Mouse (Mus musculus): Measurements from ENCODE around the gene Gtf2b. TPM values are rescaled to one million over a fixed set of nuclear protein-coding genes. Genes with fewer than 3 reads are reported as not detected.

The Gtf2b gene
- polyA plus RNA-seq, 1 experiment from 2014 or later = 90.0 TPM

- Histone ChIP-seq H3K27me3 (no peaks in the 10 kb centered on the region), H3K4me3 (replicated peaks) (no peak overlapping the region), H3K4me1 (no peaks in the 10 kb centered on the region), H3K27ac (no peak overlapping the region), H3K9me3 (no peaks in the 10 kb centered on the region), H3K36me3 (replicated peaks) (no peaks in the 10 kb centered on the region), H3K4me2 (no peak overlapping the region), H3K9ac (no peak overlapping the region)
- WGBS = 84% methylated on average over 7 of the region's 7 CpGs
- ATAC-seq (ENCODE audit: low FRiP score) = no peak
These were observed 6.3 kb upstream of the Gtf2b start for GRCm38 (mm10) chr3:142758593-142758992.

GRCm38 (mm10) chr3:142760356-142760755 lies 4.5 kb upstream of the Gtf2b start:
- no peak overlapping the region for H3K4me2 ChIP-seq
- no peaks in the 10 kb centered on the region for H3K36me3 ChIP-seq (replicated peaks)
- H3K4me3 ChIP-seq (replicated peaks) = no peak overlapping the region
- no peaks in the 10 kb centered on the region for H3K4me1 ChIP-seq
- H3K9me3 ChIP-seq = no peaks in the 10 kb centered on the region
- no peak overlapping the region for H3K9ac ChIP-seq
- no peak overlapping the region for H3K27ac ChIP-seq
- no peak for ATAC-seq (ENCODE audit: low FRiP score)
- no peaks in the 10 kb centered on the region for H3K27me3 ChIP-seq
- WGBS = 74% methylated on average over 6 of the region's 6 CpGs

- Histone ChIP-seq H3K27ac (no peak overlapping the region; the same call in 1 of the 2 replicates), H3K4me3 (replicated peaks) (peak overlapping the region; percentile 85), H3K9ac (peak overlapping the region; percentile 91), H3K4me2 (peak overlapping the region; percentile 79), H3K36me3 (replicated peaks) (no peaks in the 10 kb centered on the region), H3K9me3 (no peaks in the 10 kb centered on the region), H3K27me3 (no peaks in the 10 kb centered on the region), H3K4me1 (peaks cover 16% of the 10 kb centered on the region)
- WGBS = 25% methylated on average over 10 of the region's 10 CpGs
- ATAC-seq (ENCODE audit: low FRiP score) = no peak
These were observed 927 bp downstream of the Gtf2b start for GRCm38 (mm10) chr3:142765778-142766165.

- Histone ChIP-seq H3K4me3 (replicated peaks) (no peak overlapping the region), H3K4me1 (peaks cover 16% of the 10 kb centered on the region), H3K36me3 (replicated peaks) (peaks cover 19% of the 10 kb centered on the region), H3K4me2 (no peak overlapping the region), H3K27me3 (no peaks in the 10 kb centered on the region), H3K27ac (no peak overlapping the region), H3K9me3 (no peaks in the 10 kb centered on the region), H3K9ac (no peak overlapping the region)
- WGBS = 98% methylated on average over 6 of the region's 6 CpGs
- ATAC-seq (ENCODE audit: low FRiP score) = no peak
These were observed 3.7 kb downstream of the Gtf2b start for GRCm38 (mm10) chr3:142768498-142768897.

- no peak overlapping the region for H3K27ac ChIP-seq
- H3K9ac ChIP-seq = no peak overlapping the region
- no peak for ATAC-seq (ENCODE audit: low FRiP score)
- no peaks in the 10 kb centered on the region for H3K27me3 ChIP-seq
- no peak overlapping the region for H3K4me3 ChIP-seq (replicated peaks)
- H3K4me2 ChIP-seq = no peak overlapping the region
- WGBS = 82% methylated on average over 1 of the region's 1 CpGs
- H3K4me1 ChIP-seq = peaks cover 16% of the 10 kb centered on the region
- no peaks in the 10 kb centered on the region for H3K9me3 ChIP-seq
- peaks cover 25% of the 10 kb centered on the region for H3K36me3 ChIP-seq (replicated peaks)
These were observed 5.7 kb downstream of the Gtf2b start for GRCm38 (mm10) chr3:142770518-142770917.

GRCm38 (mm10) chr3:142773538-142774191 lies 8.8 kb downstream of the Gtf2b start:
- H3K27me3 ChIP-seq = no peaks in the 10 kb centered on the region
- no peak for ATAC-seq (ENCODE audit: low FRiP score)
- no peak overlapping the region for H3K27ac ChIP-seq
- H3K4me1 ChIP-seq = no peaks in the 10 kb centered on the region
- H3K4me2 ChIP-seq = no peak overlapping the region
- H3K36me3 ChIP-seq (replicated peaks) = peaks cover 32% of the 10 kb centered on the region
- 88% methylated on average over 4 of the region's 4 CpGs for WGBS
- H3K9me3 ChIP-seq = no peaks in the 10 kb centered on the region
- no peak overlapping the region for H3K9ac ChIP-seq
- no peak overlapping the region for H3K4me3 ChIP-seq (replicated peaks)

GRCm38 (mm10) chr3:142777227-142777626 lies 12.4 kb downstream of the Gtf2b start:
- ATAC-seq (ENCODE audit: low FRiP score) = no peak
- H3K4me2 ChIP-seq = no peak overlapping the region
- no peak overlapping the region for H3K9ac ChIP-seq
- H3K9me3 ChIP-seq = no peaks in the 10 kb centered on the region
- H3K36me3 ChIP-seq (replicated peaks) = peaks cover 57% of the 10 kb centered on the region
- 80% methylated on average over 3 of the region's 3 CpGs for WGBS
- H3K27ac ChIP-seq = no peak overlapping the region
- no peaks in the 10 kb centered on the region for H3K27me3 ChIP-seq
- H3K4me1 ChIP-seq = no peaks in the 10 kb centered on the region
- no peak overlapping the region for H3K4me3 ChIP-seq (replicated peaks)

- no peak overlapping the region for H3K9ac ChIP-seq
- H3K27ac ChIP-seq = no peak overlapping the region
- no peak for ATAC-seq (ENCODE audit: low FRiP score)
- 66% methylated on average over 2 of the region's 2 CpGs for WGBS
- no peaks in the 10 kb centered on the region for H3K9me3 ChIP-seq
- no peak overlapping the region for H3K4me3 ChIP-seq (replicated peaks)
- H3K36me3 ChIP-seq (replicated peaks) = peaks cover 50% of the 10 kb centered on the region
- no peak overlapping the region for H3K4me2 ChIP-seq
- H3K4me1 ChIP-seq = no peaks in the 10 kb centered on the region
- no peaks in the 10 kb centered on the region for H3K27me3 ChIP-seq
These were observed 21.7 kb downstream of the Gtf2b start for GRCm38 (mm10) chr3:142786423-142787072.

- no peaks in the 10 kb centered on the region for H3K9me3 ChIP-seq
- no peak; the same call in 1 of the 2 replicates for ATAC-seq (ENCODE audit: low FRiP score)
- no peak overlapping the region for H3K4me2 ChIP-seq
- H3K4me1 ChIP-seq = no peaks in the 10 kb centered on the region
- H3K36me3 ChIP-seq (replicated peaks) = peaks cover 55% of the 10 kb centered on the region
- H3K9ac ChIP-seq = no peak overlapping the region
- WGBS = 96% methylated on average over 3 of the region's 3 CpGs
- H3K4me3 ChIP-seq (replicated peaks) = no peak overlapping the region
- no peaks in the 10 kb centered on the region for H3K27me3 ChIP-seq
- H3K27ac ChIP-seq = no peak overlapping the region
These were observed 30.7 kb downstream of the Gtf2b start for GRCm38 (mm10) chr3:142795587-142795986.

GRCm38 (mm10) chr3:142811582-142811981 lies 46.7 kb downstream of the Gtf2b start:
- H3K4me3 ChIP-seq (replicated peaks) = no peak overlapping the region
- peaks cover 18% of the 10 kb centered on the region for H3K36me3 ChIP-seq (replicated peaks)
- no peak overlapping the region for H3K4me2 ChIP-seq
- no peak overlapping the region for H3K27ac ChIP-seq
- H3K27me3 ChIP-seq = no peaks in the 10 kb centered on the region
- ATAC-seq (ENCODE audit: low FRiP score) = no peak
- 96% methylated on average over 3 of the region's 3 CpGs for WGBS
- no peak overlapping the region for H3K9ac ChIP-seq
- H3K4me1 ChIP-seq = no peaks in the 10 kb centered on the region
- H3K9me3 ChIP-seq = no peaks in the 10 kb centered on the region

GRCm38 (mm10) chr3:142817506-142817905 lies 52.7 kb downstream of the Gtf2b start:
- no peaks in the 10 kb centered on the region for H3K27me3 ChIP-seq
- ATAC-seq (ENCODE audit: low FRiP score) = no peak
- H3K27ac ChIP-seq = no peak overlapping the region
- H3K4me1 ChIP-seq = no peaks in the 10 kb centered on the region
- WGBS = 96% methylated on average over 3 of the region's 3 CpGs
- no peaks in the 10 kb centered on the region for H3K9me3 ChIP-seq
- peaks cover 6% of the 10 kb centered on the region for H3K36me3 ChIP-seq (replicated peaks)
- no peak overlapping the region for H3K4me3 ChIP-seq (replicated peaks)
- no peak overlapping the region for H3K4me2 ChIP-seq
- H3K9ac ChIP-seq = no peak overlapping the region

- 93% methylated on average over 1 of the region's 1 CpGs for WGBS
- H3K36me3 ChIP-seq (replicated peaks) = peaks cover 20% of the 10 kb centered on the region
- H3K4me1 ChIP-seq = no peaks in the 10 kb centered on the region
These were observed 58.8 kb downstream of the Gtf2b start for GRCm38 (mm10) chr3:142823606-142824005.

More at GRCm38 (mm10) chr3:142823606-142824005, 58.8 kb downstream of the Gtf2b start:
- Histone ChIP-seq H3K27me3 (no peaks in the 10 kb centered on the region), H3K4me3 (replicated peaks) (no peak overlapping the region), H3K27ac (no peak overlapping the region), H3K4me2 (no peak overlapping the region), H3K9me3 (no peaks in the 10 kb centered on the region), H3K9ac (no peak overlapping the region)
- ATAC-seq (ENCODE audit: low FRiP score) = no peak

All from forebrain, embryonic 12.5 days (tissue).